8 mouse cellular contexts compared by ENCODE assay signal in genomic region chr2:119209176-119209507, GRCm38 (mm10). TPM values are rescaled to one million over a fixed set of nuclear protein-coding genes. Genes with fewer than 3 reads are reported as not detected.
A peak's percentile ranks its signal among the peaks of the same experiment; 100 is the strongest.
DNase-seq lines count a peak whose midpoint lies in the region; ATAC-seq and TF ChIP-seq lines count a peak whose summit lies in the region.

No protein-coding gene starts in this region.

- H3K27me3 ChIP-seq in liver, embryonic 13.5 days: no peaks in the 10 kb centered on the region

- WGBS in liver, embryonic 13.5 days (ENCODE audit: insufficient replicate concordance): under 1% methylated on average over 13 of the region's 13 CpGs

- intact Hi-C loops in gastrocnemius, adult 2 months (cut with DNase I): no loop called here
- intact Hi-C loops in gastrocnemius, postnatal 36 days (cut with DNase I): loop anchor here (10.0 kb wide), 1 partner anchor 1566 kb away; no protein-coding TSS in a partner anchor

- H3K4me3 ChIP-seq in gastrocnemius, adult 2 months: peak overlapping the region; percentile 76
- peak overlapping the region; percentile 78 for H3K4me3 ChIP-seq in liver, embryonic 13.5 days (replicated peaks)

- H3K27ac ChIP-seq in gastrocnemius, adult 2 months: peak overlapping the region; percentile 94
- peak overlapping the region; percentile 65; the same call in 1 of the 2 replicates for H3K27ac ChIP-seq in liver, embryonic 13.5 days

- H3K4me1 ChIP-seq in liver, embryonic 13.5 days (replicated peaks): peaks cover 30% of the 10 kb centered on the region

- H3K9ac ChIP-seq in liver, embryonic 13.5 days: peak overlapping the region; percentile 81

- H3K9me3 ChIP-seq in liver, embryonic 13.5 days (replicated peaks): no peaks in the 10 kb centered on the region

- ATAC-seq in liver, embryonic 13.5 days (ENCODE audit: low read depth): no peak
- no peak for ATAC-seq in frontal cortex, adult (ENCODE audit: low TSS enrichment)

- peak overlapping the region; percentile 78 for H3K4me2 ChIP-seq in liver, embryonic 13.5 days

- no peak for DNase-seq in gastrocnemius, adult 2 months
- no peak for DNase-seq in gastrocnemius, postnatal 36 days
- DNase-seq in thymus, postnatal 0 days (ENCODE audit: low spot score): peak; percentile 50
- DNase-seq in thymus, postnatal 4 days: no peak
- DNase-seq in liver, embryonic 13.5 days: no peak
- no peak for DNase-seq in gastrocnemius, postnatal 25 days
- no peak for DNase-seq in thymus, postnatal 14 days

- peaks cover 24% of the 10 kb centered on the region for H3K36me3 ChIP-seq in liver, embryonic 13.5 days

- TF ChIP-seq CTCF in gastrocnemius, adult 2 months (IDR thresholded peaks at IDR 0.05): no peak

RNA-seq across cellular contexts. Expression of gene Dnajc17, which starts 0.5 kb away (rescaled TPM):
- total RNA-seq in gastrocnemius, adult 2 months (2021): 1 to 10 TPM; 6.6 to 8.6 TPM
- 1 to 10 TPM; 7.7 to 7.8 TPM for total RNA-seq in gastrocnemius, postnatal 36 days (2021)
- 20.1 and 25.8 TPM in 2 replicates for polyA plus RNA-seq in thymus, postnatal 0 days (2015; fragmentation: Nextera tagmentation; extraction: Ambion mirVana)
- polyA plus RNA-seq in liver, embryonic 13.5 days (2015; fragmentation: Nextera tagmentation; extraction: Ambion mirVana): 9.9 and 11.4 TPM in 2 replicates
- total RNA-seq in gastrocnemius, postnatal 25 days (2021): 1 to 10 TPM; 6.4 to 7.1 TPM

RNA-seq across cellular contexts. Expression of gene Zfyve19, which starts 0.7 kb away (rescaled TPM):
- 10 to 100 TPM; 13.3 to 13.9 TPM for total RNA-seq in gastrocnemius, adult 2 months (2021)
- total RNA-seq in gastrocnemius, postnatal 36 days (2021): 10 to 100 TPM; 10.9 to 15.1 TPM
- polyA plus RNA-seq in thymus, postnatal 0 days (2015; fragmentation: Nextera tagmentation; extraction: Ambion mirVana): 43.9 and 49.5 TPM in 2 replicates
- polyA plus RNA-seq in liver, embryonic 13.5 days (2015; fragmentation: Nextera tagmentation; extraction: Ambion mirVana): 20.0 and 27.2 TPM in 2 replicates
- 10 to 100 TPM; 10.5 to 11.7 TPM for total RNA-seq in gastrocnemius, postnatal 25 days (2021)

RNA-seq across cellular contexts. Expression of gene Ppp1r14d, which starts 20.6 kb away (rescaled TPM):
- not detected for total RNA-seq in gastrocnemius, adult 2 months (2021)
- total RNA-seq in gastrocnemius, postnatal 36 days (2021): not detected
- polyA plus RNA-seq in thymus, postnatal 0 days (2015; fragmentation: Nextera tagmentation; extraction: Ambion mirVana): 0.17 and 1.1 TPM in 2 replicates
- polyA plus RNA-seq in liver, embryonic 13.5 days (2015; fragmentation: Nextera tagmentation; extraction: Ambion mirVana): not detected in 2 replicates
- total RNA-seq in gastrocnemius, postnatal 25 days (2021): not detected

RNA-seq across cellular contexts. Expression of gene Spint1, which starts 28.0 kb away (rescaled TPM):
- total RNA-seq in gastrocnemius, adult 2 months (2021): not detected
- under 1 TPM in 1 of 2 experiments, not detected in 1; 0.20 TPM for total RNA-seq in gastrocnemius, postnatal 36 days (2021)
- polyA plus RNA-seq in thymus, postnatal 0 days (2015; fragmentation: Nextera tagmentation; extraction: Ambion mirVana): 21.7 and 23.6 TPM in 2 replicates
- polyA plus RNA-seq in liver, embryonic 13.5 days (2015; fragmentation: Nextera tagmentation; extraction: Ambion mirVana): 0.09 and 0.36 TPM in 2 replicates
- under 1 TPM in 1 of 2 experiments, not detected in 1; 0.10 TPM for total RNA-seq in gastrocnemius, postnatal 25 days (2021)

RNA-seq across cellular contexts. Expression of gene Gm14137, which starts 34.8 kb away (rescaled TPM):
- not detected for total RNA-seq in gastrocnemius, adult 2 months (2021)
- total RNA-seq in gastrocnemius, postnatal 36 days (2021): not detected
- 0.37 and 0.44 TPM in 2 replicates for polyA plus RNA-seq in thymus, postnatal 0 days (2015; fragmentation: Nextera tagmentation; extraction: Ambion mirVana)
- polyA plus RNA-seq in liver, embryonic 13.5 days (2015; fragmentation: Nextera tagmentation; extraction: Ambion mirVana): 0.12 and 0.14 TPM in 2 replicates
- not detected for total RNA-seq in gastrocnemius, postnatal 25 days (2021)
